Mouse (Mus musculus) common myeloid progenitor, adult 5-6 weeks (primary cell): ENCODE data around the gene 2810408A11Rik. TPM values are rescaled to one million over a fixed set of nuclear protein-coding genes. Genes with fewer than 3 reads are reported as not detected.
A peak's percentile ranks its signal among the peaks of the same experiment; 100 is the strongest.
"Not testable (repeated sequence)": the region's sequence is repeated elsewhere in the genome, so short reads cannot be mapped to it uniquely, and the experiment has no call there.

Experiments
- ATAC-seq: replicated peaks from 2 replicates; pipeline ENCODE4 v1.8.0; 2016; ENCODE audit warnings: low read depth, mild to moderate bottlenecking, moderate TSS enrichment, inconsistent platforms; ENCODE audit not compliant: poor library complexity, severe bottlenecking
- total RNA-seq: library from RNA; stranded (forward); fragments of 200-1000, 187-1606 nt; gene quantifications from 2 replicates; pipeline ENCODE4 v1.2.3, GENCODE M21; 2017

2810408A11Rik gene
- total RNA-seq, 1 experiment from 2014 or later = 5.9 TPM

DNA sequence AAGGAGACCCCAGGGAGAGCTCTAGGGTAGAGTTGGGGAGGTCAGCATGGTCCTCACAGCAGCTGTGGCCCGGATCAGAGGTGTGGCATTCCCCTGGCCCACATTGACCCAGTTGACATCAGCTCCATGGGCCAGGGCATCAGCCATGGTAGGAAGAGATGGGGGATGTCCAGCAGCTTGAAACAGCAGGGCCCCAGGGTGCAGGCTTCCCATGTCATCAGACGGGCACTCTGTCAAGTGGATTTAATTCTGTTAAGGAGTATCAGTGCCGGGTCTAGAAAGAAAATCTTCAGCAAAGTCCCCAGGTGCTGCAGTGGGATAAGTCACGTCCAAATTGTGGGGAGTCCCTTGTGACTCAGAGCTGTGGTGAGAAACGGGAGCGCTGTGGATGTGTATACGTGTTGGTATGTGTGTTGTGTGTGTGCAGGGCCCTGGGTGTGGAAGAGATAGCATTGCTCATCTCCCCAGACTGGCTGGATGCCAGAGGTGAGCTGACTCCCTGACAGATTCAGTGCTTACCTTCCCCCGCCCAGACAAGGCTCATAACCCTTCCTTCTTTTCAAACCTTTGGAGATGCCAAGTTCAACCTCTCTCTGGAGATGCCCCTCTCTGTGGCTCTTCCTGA is 17.1 kb downstream of the 2810408A11Rik start:
- no peak for ATAC-seq

DNA sequence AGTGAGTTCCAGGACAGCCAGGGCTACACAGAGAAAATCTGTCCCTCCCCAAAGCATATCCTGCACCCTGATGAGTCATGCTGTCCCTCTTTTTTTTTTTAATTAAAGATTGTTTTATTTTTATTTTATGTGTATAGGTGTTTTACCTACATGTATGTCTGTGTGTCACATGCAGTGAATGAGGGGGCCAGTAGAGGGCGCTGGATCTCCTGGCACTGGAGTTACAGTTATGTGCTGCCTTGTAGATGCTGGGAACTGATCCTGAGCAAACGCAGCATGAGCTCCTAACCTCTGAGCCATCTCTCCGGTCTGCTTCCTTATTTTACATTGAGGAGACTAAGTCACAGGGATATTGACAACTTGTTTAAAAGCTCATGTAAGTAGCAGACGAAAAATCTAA is 17.7 kb downstream of the 2810408A11Rik start:
- ATAC-seq = no peak

DNA sequence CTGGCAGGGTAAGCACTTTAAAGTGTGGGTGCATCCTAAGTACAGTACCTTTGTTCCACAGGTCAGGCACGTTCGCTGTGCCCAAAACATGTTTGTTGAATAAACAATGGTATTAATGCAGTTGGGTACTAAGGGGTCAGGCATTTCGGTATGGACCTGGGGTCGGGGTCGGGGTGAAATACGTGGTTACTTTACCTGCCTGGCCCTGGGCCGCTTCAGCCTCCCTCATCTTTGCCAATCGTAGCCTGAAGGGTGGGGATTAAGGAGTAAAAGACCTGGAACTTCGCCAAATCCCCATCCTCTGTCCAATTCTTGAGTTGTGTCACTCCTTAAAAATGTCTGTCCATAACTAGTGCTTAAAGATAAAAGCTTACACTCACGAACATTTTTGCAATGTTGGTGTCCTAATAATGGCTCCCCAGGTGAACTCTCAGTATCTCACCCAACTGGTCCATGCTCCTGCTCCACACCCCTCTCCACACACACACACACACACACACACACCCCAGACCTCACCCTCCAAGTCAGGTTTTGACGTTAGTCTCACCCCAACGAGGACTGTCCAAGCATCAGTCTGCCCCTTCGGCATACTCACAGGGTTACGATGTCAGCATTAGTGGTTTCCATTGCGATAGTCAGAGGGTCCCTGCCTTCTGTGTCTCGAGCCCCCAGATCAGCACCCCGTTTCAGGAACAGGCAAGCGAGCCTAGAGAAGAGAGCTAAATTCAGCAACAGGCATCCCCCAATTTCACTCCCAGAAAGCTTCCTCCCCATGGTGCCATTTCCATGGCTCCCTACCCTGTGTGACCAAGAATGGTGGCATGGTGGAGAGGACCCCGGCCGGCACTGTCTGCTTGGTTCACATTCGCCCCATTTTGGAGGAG is 18.8 kb downstream of the 2810408A11Rik start:
- no peak for ATAC-seq

DNA sequence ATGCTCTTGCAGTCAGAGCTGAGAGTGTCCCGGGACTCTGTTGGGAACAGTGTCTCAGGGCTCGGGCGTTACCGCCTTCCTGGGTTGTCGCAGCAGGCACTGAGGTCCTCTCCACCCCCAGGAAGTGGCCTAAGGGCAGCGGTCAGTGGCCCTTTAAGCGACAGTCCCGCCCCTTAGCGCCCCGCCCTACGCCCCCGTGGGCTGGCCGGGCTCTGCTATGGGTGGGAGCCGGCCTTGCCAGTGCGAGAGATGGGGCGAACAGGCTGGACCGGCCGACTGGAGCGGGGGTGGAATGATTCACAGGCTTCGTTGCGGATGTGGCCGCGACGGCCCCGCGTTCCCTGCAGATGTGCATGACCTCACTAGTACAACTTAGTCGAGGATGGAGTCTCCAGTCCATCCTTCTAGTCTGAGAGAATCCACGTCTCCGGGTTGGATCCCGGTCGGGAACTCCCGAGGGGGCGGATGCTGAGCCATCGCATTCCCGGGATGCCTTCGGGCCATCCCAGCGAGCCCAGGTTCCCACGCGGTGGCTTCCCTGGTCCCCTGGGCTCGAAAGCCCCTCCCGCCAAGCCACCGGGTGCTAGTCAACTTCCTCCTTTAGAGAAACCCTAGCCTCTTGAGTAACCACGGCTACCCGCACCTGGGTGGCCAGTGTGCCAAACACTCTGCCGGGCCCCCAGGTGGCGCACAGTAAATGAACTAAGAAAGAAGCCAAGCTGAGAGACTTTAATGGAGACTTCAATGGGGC is 19.8 kb downstream of the 2810408A11Rik start, which contains the start of gene Kctd11:
Kctd11 (minus strand) TSS at position 554 of the 751 bp plus-strand sequence.
- ATAC-seq = peak; percentile 54

- peak; percentile 23 for ATAC-seq
These were observed 20.3 kb downstream of the 2810408A11Rik start for GRCm38 (mm10) chr11:69880506-69880852.

DNA sequence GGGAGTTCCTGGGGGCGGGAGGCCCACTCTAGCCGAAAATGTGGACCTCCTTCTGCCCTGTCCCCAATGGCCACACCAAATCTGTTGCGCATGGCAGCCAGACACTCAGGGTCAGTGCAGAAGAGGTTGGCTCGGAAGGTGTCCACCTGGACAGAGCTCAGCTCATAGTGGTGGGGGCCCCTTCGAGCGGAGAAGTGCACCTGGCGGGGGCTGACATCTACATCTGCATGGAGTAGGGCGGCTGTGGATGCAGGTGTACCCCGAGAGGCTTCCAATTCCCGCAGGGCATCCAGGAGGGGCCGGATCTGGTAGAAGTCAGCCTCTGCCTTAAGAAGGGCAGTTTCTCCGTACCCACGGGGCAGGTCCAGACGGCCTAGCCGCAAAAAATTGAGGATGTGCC is 21.1 kb downstream of the 2810408A11Rik start:
- ATAC-seq = no peak

- no peak for ATAC-seq
These were observed 21.8 kb downstream of the 2810408A11Rik start for GRCm38 (mm10) chr11:69878952-69879351.

DNA sequence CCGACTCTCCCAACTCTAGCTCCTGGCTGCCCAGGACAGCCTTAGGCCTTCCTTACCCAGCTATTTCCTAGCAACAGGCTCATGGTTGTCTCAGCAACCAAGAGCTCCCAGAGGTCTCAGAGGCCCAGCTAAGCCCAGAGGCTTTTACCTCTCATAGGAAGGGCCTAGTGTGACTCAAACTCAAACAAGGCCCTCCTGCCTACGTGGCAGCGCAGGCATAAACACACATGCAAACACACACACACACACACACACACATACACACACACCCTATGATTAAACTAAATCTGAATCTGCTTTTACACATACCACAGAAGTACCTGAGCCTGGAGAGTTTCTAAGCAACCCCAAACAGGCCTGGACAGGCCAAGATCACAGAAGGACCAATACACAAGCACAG is 22.4 kb downstream of the 2810408A11Rik start:
- ATAC-seq = no peak

DNA sequence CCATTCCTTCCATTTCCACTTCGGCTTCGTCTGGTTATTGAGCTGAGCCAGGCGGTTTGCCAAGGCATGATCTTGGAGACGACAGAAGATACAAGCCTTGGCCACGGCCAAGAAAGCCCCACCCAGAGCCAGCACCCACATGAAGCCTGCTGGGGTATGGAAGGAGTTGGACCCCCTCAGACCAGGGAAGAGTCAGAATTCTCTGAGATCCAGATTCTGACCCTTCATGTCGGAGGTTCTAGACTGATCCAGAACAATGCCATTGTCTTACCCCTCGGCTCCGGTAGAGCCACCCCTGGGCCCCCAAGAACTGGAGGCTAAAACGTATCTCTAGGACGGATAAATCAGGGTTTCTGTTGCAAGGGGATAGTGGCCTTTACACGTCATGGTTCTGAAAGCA is 22.9 kb downstream of the 2810408A11Rik start, which contains the start of gene Tmem95:
Tmem95 (minus strand) TSS at position 141 of the 400 bp plus-strand sequence.
- no peak for ATAC-seq

GRCm38 (mm10) chr11:69876867-69877266 is 23.9 kb downstream of the 2810408A11Rik start:
- peak; percentile 76 for ATAC-seq

DNA sequence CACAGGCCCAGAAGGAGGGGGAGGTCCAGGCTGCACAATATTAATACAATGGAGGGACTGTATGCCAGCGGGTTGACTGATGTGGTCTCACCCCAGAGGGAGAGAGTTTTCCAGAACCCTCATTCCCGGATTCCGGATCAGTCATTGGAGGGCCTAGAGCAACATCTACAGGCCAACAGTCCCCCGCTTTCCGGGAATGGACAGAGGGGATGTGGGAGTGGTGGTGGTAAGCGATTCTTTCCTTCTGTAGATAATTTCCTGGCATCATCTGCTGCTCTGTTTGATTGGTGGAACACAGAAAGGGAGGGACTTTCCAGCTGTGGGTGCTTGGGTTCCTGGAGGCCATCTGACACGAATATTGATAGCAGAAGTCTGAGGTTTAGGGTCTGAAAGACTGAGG is 24.6 kb downstream of the 2810408A11Rik start:
- peak; percentile 10; the same call in 1 of the 2 replicates for ATAC-seq

DNA sequence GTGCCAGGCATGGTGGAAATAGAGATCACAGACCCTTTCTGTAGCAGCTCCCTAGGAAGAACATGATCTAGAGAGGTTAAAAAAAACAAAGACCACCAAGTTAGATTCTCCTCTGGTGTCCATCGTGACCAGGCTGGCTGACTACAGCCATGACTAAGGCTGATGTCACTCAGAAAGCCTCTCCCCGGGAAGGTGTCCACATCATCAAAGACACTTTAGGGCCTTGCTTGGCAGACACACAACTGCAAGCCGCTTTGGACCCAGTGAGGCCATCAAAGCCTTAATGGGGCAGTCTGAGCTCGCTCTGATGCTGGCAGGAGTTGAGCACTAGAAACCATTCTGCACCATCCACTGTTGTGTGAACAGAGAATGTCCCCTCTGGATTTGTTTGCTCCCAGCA is 28.3 kb downstream of the 2810408A11Rik start:
- ATAC-seq = no peak

- no peak for ATAC-seq
These were observed 29.0 kb downstream of the 2810408A11Rik start for GRCm38 (mm10) chr11:69871822-69872221.

DNA sequence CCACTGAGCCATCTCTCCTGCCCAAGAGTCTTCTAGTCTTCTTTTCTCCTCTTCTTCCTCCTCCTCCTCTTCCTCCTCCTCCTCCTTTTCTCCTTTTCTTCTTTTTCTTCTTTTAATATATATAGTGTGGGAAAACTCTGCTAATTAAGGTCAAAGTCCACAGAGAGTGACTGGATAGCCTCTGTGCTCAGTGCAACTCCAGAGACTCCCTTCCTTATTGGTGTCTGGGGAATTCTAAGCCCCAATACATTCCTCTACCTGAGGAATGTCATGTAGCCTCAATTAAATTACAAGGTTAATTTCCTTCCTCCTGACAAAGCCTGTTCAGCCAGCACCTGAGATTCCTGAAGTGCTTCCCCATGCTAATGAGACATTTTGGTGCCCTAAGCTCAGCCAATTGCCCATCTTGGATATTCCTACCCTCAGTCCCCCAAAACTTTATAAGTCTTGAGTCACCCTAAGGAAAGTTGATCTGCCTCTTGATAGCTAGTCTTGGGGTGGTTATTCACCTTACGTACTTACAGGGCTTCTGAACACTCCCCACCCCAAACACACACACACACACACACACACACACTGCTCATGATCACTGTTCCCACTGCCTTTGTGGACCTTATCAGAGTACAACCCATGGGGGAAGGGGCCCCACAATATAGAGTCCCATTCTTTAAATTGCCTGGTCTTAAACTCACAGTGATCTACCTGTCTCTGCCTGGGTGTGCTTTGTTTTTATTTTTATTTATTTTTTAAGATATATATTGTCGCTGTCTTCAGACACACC is 30.3 kb downstream of the 2810408A11Rik start:
- no peak for ATAC-seq

DNA sequence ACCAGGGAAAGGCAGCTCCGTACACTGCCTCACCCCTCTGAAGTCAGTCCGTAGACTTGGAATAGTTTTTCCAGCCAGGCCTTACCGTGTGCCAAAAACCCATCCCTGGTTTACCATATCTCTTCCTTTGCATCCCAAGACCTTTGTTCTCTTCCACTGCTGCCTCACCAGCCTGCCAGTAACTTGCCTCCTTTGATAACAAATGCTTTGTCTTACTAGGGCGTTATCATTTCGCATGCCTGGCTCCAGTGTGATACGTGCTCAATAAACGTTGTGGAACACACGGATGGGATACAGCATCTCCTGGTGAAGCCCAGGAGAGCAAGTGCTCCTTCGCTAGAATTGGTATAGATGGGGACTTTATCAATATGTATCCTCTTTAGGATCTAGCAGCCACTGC is 33.5 kb downstream of the 2810408A11Rik start:
- no peak for ATAC-seq

GRCm38 (mm10) chr11:69865561-69865960 is 35.2 kb downstream of the 2810408A11Rik start:
- no peak for ATAC-seq

GRCm38 (mm10) chr11:69864138-69864860 is 36.5 kb downstream of the 2810408A11Rik start:
- ATAC-seq = no peak

- not testable (repeated sequence) for ATAC-seq
These were observed 37.1 kb downstream of the 2810408A11Rik start for GRCm38 (mm10) chr11:69863729-69864128.
